In genomic region chr7:98349096-98349495, GRCm38 (mm10) we compare ENCODE assay signal across 9 mouse cellular contexts. TPM values are rescaled to one million over a fixed set of nuclear protein-coding genes. Genes with fewer than 3 reads are reported as not detected.
DNase-seq lines count a peak whose midpoint lies in the region; ATAC-seq and TF ChIP-seq lines count a peak whose summit lies in the region.
"Had no signal": no experiment of that assay in that cellular context is flagged by ENCODE, and none has a peak within 500 bp of the region (broad histone marks: within the 10 kb centered on the region; RNA-seq: fewer than 3 reads in every experiment).

No protein-coding gene starts in this region.

- 28% methylated on average over 5 of the region's 5 CpGs for WGBS in neural tube, embryonic 15.5 days
- WGBS in kidney, adult 2 months = 13% methylated on average over 5 of the region's 5 CpGs
- 20% methylated on average over 5 of the region's 5 CpGs for WGBS in limb, embryonic 11.5 days
- 28% methylated on average over 5 of the region's 5 CpGs for WGBS in olfactory bulb, adult 2 months

- no peak overlapping the region for H3K4me2 ChIP-seq in neural tube, embryonic 15.5 days
- H3K4me2 ChIP-seq in limb, embryonic 11.5 days (ENCODE audit: low read depth, severe bottlenecking) = no peak overlapping the region

- TF ChIP-seq POLR2A in kidney, adult 2 months (IDR thresholded peaks at IDR 0.05; ENCODE audit: low read depth, low read length) = no peak
- TF ChIP-seq POLR2A in olfactory bulb, adult 2 months (IDR thresholded peaks at IDR 0.05; ENCODE audit: insufficient read depth, low read depth, low read length) = no peak

- H3K36me3 ChIP-seq in neural tube, embryonic 15.5 days = peaks cover 16% of the 10 kb centered on the region
- no peaks in the 10 kb centered on the region for H3K36me3 ChIP-seq in kidney, adult 2 months (ENCODE audit: control insufficient read depth, insufficient read depth, low read length)
- H3K36me3 ChIP-seq in limb, embryonic 11.5 days (ENCODE audit: control insufficient read depth, insufficient read depth, low read length) = peaks cover 8% of the 10 kb centered on the region; the same call in 1 of the 2 replicates

- no peaks in the 10 kb centered on the region for H3K9me3 ChIP-seq in neural tube, embryonic 15.5 days (replicated peaks)
- no peaks in the 10 kb centered on the region for H3K9me3 ChIP-seq in limb, embryonic 11.5 days (ENCODE audit: control insufficient read depth, low read length)

- no peak overlapping the region for H3K4me3 ChIP-seq in neural tube, embryonic 15.5 days (replicated peaks)
- no peak overlapping the region for H3K4me3 ChIP-seq in kidney, adult 2 months (ENCODE audit: insufficient read depth, low read depth, low read length)
- no peak overlapping the region for H3K4me3 ChIP-seq in limb, embryonic 11.5 days (ENCODE audit: low read depth, low read length)
- H3K4me3 ChIP-seq in olfactory bulb, adult 2 months (ENCODE audit: insufficient read depth, low read depth, low read length) = no peak overlapping the region
- H3K4me3 ChIP-seq: erythroblast, embryonic 14.5 days had no signal

- TF ChIP-seq CTCF in kidney, adult 2 months (conservative IDR thresholded peaks at IDR 0.05; ENCODE audit: insufficient read depth, insufficient read length, low read depth, low read length) = peak; percentile 96
- peak; percentile 82 for TF ChIP-seq CTCF in olfactory bulb, adult 2 months (IDR thresholded peaks at IDR 0.05; ENCODE audit: insufficient read depth, low read depth, low read length)

- no peak overlapping the region for H3K9ac ChIP-seq in neural tube, embryonic 15.5 days (replicated peaks)
- H3K9ac ChIP-seq in limb, embryonic 11.5 days (ENCODE audit: low read length) = no peak overlapping the region

- no peaks in the 10 kb centered on the region for H3K27me3 ChIP-seq in neural tube, embryonic 15.5 days (replicated peaks)
- no peaks in the 10 kb centered on the region for H3K27me3 ChIP-seq in kidney, adult 2 months (replicated peaks; ENCODE audit: control insufficient read depth, insufficient read depth, low read length)
- no peaks in the 10 kb centered on the region for H3K27me3 ChIP-seq in limb, embryonic 11.5 days (ENCODE audit: control insufficient read depth, insufficient read depth, low read length)

- no peak overlapping the region for H3K27ac ChIP-seq in neural tube, embryonic 15.5 days (replicated peaks)
- no peak overlapping the region for H3K27ac ChIP-seq in kidney, adult 2 months (ENCODE audit: insufficient read depth, low read depth, low read length)
- H3K27ac ChIP-seq in limb, embryonic 11.5 days (replicated peaks; ENCODE audit: low read depth, low read length) = no peak overlapping the region
- no peak overlapping the region for H3K27ac ChIP-seq in olfactory bulb, adult 2 months (ENCODE audit: insufficient read depth, low read depth, low read length)

- peaks cover 6% of the 10 kb centered on the region for H3K4me1 ChIP-seq in neural tube, embryonic 15.5 days
- H3K4me1 ChIP-seq in kidney, adult 2 months (ENCODE audit: control insufficient read depth, insufficient read depth, low read length) = peaks cover under 1% of the 10 kb centered on the region; the same call in 1 of the 2 replicates
- peaks cover 10% of the 10 kb centered on the region for H3K4me1 ChIP-seq in limb, embryonic 11.5 days (ENCODE audit: control insufficient read depth, insufficient read depth, low read length)
- H3K4me1 ChIP-seq in olfactory bulb, adult 2 months (ENCODE audit: control insufficient read depth, insufficient read depth, low read length) = no peaks in the 10 kb centered on the region

- ATAC-seq in neural tube, embryonic 15.5 days (ENCODE audit: low FRiP score) = no peak
- ATAC-seq in limb, embryonic 11.5 days (ENCODE audit: insufficient number of reproducible peaks, low FRiP score, low TSS enrichment, low read depth) = peak; percentile 44; the same call in 1 of the 2 replicates

- DNase-seq in neural tube, embryonic 10.5 days (ENCODE audit: extremely low spot score, low spot score) = peak; percentile 81
- peak; percentile 85 for DNase-seq in cerebellum, adult 8-10 months
- peak; percentile 33 to 93 for DNase-seq in frontal cortex, adult 2 months (ENCODE audit: extremely low spot score in 1 of 2, low spot score in 1 of 2)
- peak; percentile 86 for DNase-seq in kidney, adult 2 months
- peak; percentile 92 for DNase-seq in limb, embryonic 11.5 days (ENCODE audit: low spot score)
- peak; percentile 43 to 47 for DNase-seq in thymus, adult 18-20 months

RNA-seq across cellular contexts. Expression of gene Tsku, which starts 12.0 kb away (rescaled TPM):
- polyA plus RNA-seq in neural tube, embryonic 15.5 days (2015; fragmentation: Nextera tagmentation; extraction: Ambion mirVana) = 6.3 and 7.1 TPM in 2 replicates
- 4.1 and 4.8 TPM in 2 replicates for polyA plus RNA-seq in frontal cortex, adult 2 months (2012; rRNA removed)
- 9.5 and 13.1 TPM in 2 replicates for polyA plus RNA-seq in kidney, adult 2 months (2012; rRNA removed)
- polyA plus RNA-seq in limb, embryonic 11.5 days (2014; fragmentation: Nextera tagmentation; extraction: Ambion mirVana) = 15.2 and 16.0 TPM in 2 replicates
- not detected in 2 replicates for polyA plus RNA-seq in olfactory bulb, adult 2 months (2012; ENCODE audit: insufficient read depth, insufficient read length, low replicate concordance, missing spikeins)
- polyA plus RNA-seq: erythroblast, embryonic 14.5 days had no signal

RNA-seq across cellular contexts. Expression of gene Acer3, which starts 28.1 kb away (rescaled TPM):
- 28.3 and 28.4 TPM in 2 replicates for polyA plus RNA-seq in neural tube, embryonic 15.5 days (2015; fragmentation: Nextera tagmentation; extraction: Ambion mirVana)
- polyA plus RNA-seq in frontal cortex, adult 2 months (2012; rRNA removed) = 10.7 and 13.6 TPM in 2 replicates
- 8.1 and 11.9 TPM in 2 replicates for polyA plus RNA-seq in kidney, adult 2 months (2012; rRNA removed)
- 24.6 and 26.4 TPM in 2 replicates for polyA plus RNA-seq in limb, embryonic 11.5 days (2014; fragmentation: Nextera tagmentation; extraction: Ambion mirVana)
- not detected in 2 replicates for polyA plus RNA-seq in olfactory bulb, adult 2 months (2012; ENCODE audit: insufficient read depth, insufficient read length, low replicate concordance, missing spikeins)
